Mouse (Mus musculus) bone marrow, adult 2 months (tissue): ENCODE results near the gene Nrg4. TPM values are rescaled to one million over a fixed set of nuclear protein-coding genes. Genes with fewer than 3 reads are reported as not detected.

Experiments used
- H3K27ac ChIP-seq: fragments of 200-500 bp; 2 replicates; pipeline ENCODE4 v1.5.1; 2012; ENCODE audit warnings: low read depth, mild to moderate bottlenecking, control low read depth, inconsistent platforms, low read length; ENCODE audit not compliant: control insufficient read depth, poor library complexity, insufficient read depth
- H3K4me1 ChIP-seq: fragments of 200-500 bp; 2 replicates; pipeline ENCODE4 v1.6.1; 2011; ENCODE audit warnings: low read length; ENCODE audit not compliant: control insufficient read depth, insufficient read depth
- H3K4me3 ChIP-seq: fragments of 200-500 bp; replicated peaks from 2 replicates; pipeline ENCODE3; 2011; ENCODE audit warnings: mild to moderate bottlenecking, low read depth, low read length, control low read depth; ENCODE audit not compliant: control insufficient read depth
- CTCF ChIP-seq: fragments of 200-500 bp; IDR thresholded peaks from 2 replicates; pipeline ENCODE4 v1.5.1; 2011; ENCODE audit warnings: low read length, control low read depth; ENCODE audit not compliant: control insufficient read depth, insufficient read depth
- POLR2A ChIP-seq: fragments of 200-500 bp; IDR thresholded peaks from 2 replicates; pipeline ENCODE4 v1.6.1; 2011; ENCODE audit warnings: low read depth, mild to moderate bottlenecking, control low read depth, low read length, borderline replicate concordance; ENCODE audit not compliant: control insufficient read depth
- WGBS: fragments of 180-500 bp; shearing (Covaris S2); methylation state at CpG from one replicate; pipeline ENCODE4 v1.1.7; 2018; 5-methylcytosine and 5-hydroxymethylcytosine counted together
- polyA plus RNA-seq: library from polyadenylated mRNA; stranded (reverse); fragments of >200 nt; gene quantifications from 2 replicates; pipeline ENCODE4 v1.2.4, GENCODE M21; 2011; ENCODE audit warnings: low replicate concordance; ENCODE audit not compliant: missing spikeins, insufficient read depth, insufficient read length

The Nrg4 gene
- polyA plus RNA-seq, 1 experiment: 1.2 TPM

GRCm38 (mm10) chr9:55208790-55209481 lies 117.7 kb downstream of the Nrg4 start, which contains the start of gene Fbxo22:
Gene Fbxo22 (plus strand): TSS chr9:55208925.
- under 1% methylated on average over 65 of the region's 65 CpGs for WGBS
- Histone ChIP-seq H3K27ac (peak within 1 kb of the TSS; percentile 76), H3K4me3 (peak within 1 kb of the TSS; percentile 73), H3K4me1 (no peaks in the 10 kb centered on the region)
- TF ChIP-seq POLR2A (peak; percentile 72; the same call in 1 of the 2 replicates), CTCF (0 out of 2 replicates have a peak, but pooled peaks have one; percentile 0)

- 8% methylated on average over 2 of the region's 2 CpGs for WGBS
- peak overlapping the region; percentile 73 for H3K4me3 ChIP-seq
- peak overlapping the region; percentile 76; the same call in 1 of the 2 replicates for H3K27ac ChIP-seq
- no peaks in the 10 kb centered on the region for H3K4me1 ChIP-seq
- TF ChIP-seq CTCF (no peak), POLR2A (no peak)
Measured at GRCm38 (mm10) chr9:55208458-55208789, 118.2 kb downstream of the Nrg4 start.

DNA sequence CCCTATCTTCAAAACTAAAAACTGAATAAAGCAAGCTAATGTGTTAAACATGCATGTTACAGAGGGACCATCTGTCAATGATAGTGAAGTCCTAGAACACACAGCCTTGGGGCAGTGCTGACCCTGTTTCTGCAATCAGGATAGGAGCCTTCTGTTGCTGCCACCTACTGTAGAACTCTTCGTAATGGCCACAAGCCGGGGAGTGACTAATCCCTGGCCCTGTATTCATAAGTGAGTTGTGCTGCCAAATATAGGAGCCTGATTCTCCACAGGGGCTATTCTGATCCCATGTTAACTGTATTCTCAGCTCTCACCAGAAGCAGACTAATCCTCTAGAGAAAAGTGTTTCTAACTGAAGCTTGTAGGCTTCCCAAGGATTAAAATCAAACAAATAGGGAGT lies 127.3 kb downstream of the Nrg4 start:
- Histone ChIP-seq H3K4me1 (no peaks in the 10 kb centered on the region), H3K4me3 (no peak overlapping the region), H3K27ac (no peak overlapping the region)
- TF ChIP-seq CTCF: no peak
- no peak for TF ChIP-seq POLR2A
- WGBS: 90% methylated on average over 2 of the region's 2 CpGs

- Histone ChIP-seq H3K27ac (no peak overlapping the region), H3K4me1 (no peaks in the 10 kb centered on the region), H3K4me3 (no peak overlapping the region)
- TF ChIP-seq POLR2A (no peak), CTCF (no peak)
- 45% methylated on average over 1 of the region's 1 CpGs for WGBS
Measured at GRCm38 (mm10) chr9:55198260-55198659, 128.4 kb downstream of the Nrg4 start.

GRCm38 (mm10) chr9:55195876-55196275 lies 130.8 kb downstream of the Nrg4 start:
- TF ChIP-seq CTCF (no peak), POLR2A (no peak)
- WGBS: 81% methylated on average over 3 of the region's 3 CpGs
- H3K27ac ChIP-seq: no peak overlapping the region
- H3K4me3 ChIP-seq: no peak overlapping the region
- H3K4me1 ChIP-seq: no peaks in the 10 kb centered on the region

DNA sequence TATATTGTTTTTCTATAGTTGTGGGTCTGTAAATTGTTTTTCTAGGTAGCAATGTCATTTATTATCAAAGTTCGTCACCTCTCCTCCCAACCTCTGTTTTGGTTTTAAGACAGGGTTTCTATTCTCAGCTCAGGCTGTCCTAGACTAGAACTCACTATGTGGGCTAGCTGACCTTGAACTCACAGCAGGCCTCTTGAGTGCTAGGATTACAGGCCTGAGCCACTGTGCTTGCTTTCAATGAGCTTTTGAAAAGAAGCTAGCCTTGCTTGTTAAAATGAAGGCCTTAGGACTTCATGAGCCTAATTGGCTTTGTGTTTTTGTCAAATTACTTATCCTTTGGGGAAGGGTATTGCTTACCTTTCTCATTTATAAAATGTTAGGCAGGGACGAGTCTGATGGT lies 152.4 kb downstream of the Nrg4 start:
- Histone ChIP-seq H3K4me3 (no peak overlapping the region), H3K4me1 (no peaks in the 10 kb centered on the region; the same call in 1 of the 2 replicates), H3K27ac (no peak overlapping the region)
- TF ChIP-seq CTCF (no peak), POLR2A (no peak)
- 81% methylated on average over 2 of the region's 2 CpGs for WGBS

DNA sequence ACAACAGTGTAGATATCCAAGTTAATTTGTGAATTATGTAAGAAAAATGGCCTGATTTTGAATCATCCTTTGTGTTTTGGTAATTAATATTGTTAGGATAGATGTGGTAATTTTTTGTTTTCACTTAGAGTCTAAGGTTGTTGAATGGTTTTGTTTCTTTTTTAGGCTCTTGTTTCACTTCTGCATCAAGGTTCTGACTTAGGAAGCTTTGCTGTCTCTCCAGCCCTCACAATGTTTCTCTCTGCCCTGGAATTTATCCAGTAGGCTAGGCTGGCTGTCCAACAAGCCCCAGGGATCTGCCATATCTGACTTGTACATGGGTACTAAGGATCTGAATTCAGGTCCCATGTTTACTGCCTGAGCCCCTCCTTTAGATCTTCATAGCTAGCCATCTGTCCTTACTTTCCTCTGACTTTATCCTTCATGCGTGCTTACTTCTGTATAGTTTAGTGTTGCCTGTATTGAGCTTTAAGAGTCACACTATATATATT lies 154.4 kb downstream of the Nrg4 start:
- Histone ChIP-seq H3K4me1 (no peaks in the 10 kb centered on the region; the same call in 1 of the 2 replicates), H3K27ac (no peak overlapping the region), H3K4me3 (no peak overlapping the region)
- TF ChIP-seq CTCF: no peak
- no peak for TF ChIP-seq POLR2A
- 83% methylated on average over 1 of the region's 1 CpGs for WGBS

DNA sequence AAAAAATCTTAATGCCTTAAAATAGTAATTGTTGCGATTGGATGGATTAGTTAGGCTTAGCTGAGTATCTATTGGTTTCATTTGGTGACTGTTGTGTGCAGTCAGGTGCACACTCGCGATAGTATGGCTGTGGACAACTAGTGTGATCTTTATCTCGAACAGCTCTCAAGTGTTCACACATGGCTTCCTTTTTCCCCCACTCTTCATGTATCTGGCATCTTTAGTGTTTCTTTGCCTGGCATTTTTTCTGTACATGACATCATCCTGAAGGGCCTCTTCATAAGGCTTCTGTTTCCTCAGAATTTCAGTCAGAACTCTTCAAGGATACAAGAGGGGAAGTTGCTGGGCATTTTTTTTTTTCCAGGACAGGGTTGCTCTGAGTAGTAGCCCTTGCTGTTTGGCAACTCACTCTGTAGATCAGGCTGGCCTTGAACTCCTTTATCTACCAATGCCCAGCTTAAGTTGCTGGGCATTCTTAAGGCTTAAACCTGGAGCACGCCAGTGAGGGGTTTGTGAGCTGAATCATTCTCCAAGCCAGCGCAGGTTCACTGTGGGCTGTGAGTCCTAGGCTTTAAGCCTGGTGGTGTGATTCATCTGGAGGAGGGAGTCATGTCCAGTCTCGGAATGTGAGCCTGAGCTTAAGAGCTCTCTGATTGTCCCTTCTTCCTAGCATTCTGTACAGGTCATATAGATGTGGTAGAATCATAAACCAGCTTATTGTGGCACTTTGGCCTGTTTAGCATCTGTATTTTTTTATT lies 155.8 kb downstream of the Nrg4 start:
- Histone ChIP-seq H3K4me3 (no peak overlapping the region), H3K27ac (0 out of 2 replicates have a peak overlapping the region, but pooled peaks have one; percentile 29), H3K4me1 (no peaks in the 10 kb centered on the region; the same call in 1 of the 2 replicates)
- 54% methylated on average over 7 of the region's 7 CpGs for WGBS
- TF ChIP-seq POLR2A (no peak), CTCF (no peak)

Other genes starting within 250 kb of the Nrg4 start
- 9.0 and 13.1 TPM in 2 replicates for gene Ube2q2, start 178.0 kb downstream of the Nrg4 start, polyA plus RNA-seq
- 12.6 and 19.8 TPM in 2 replicates for gene Fbxo22, start 117.9 kb downstream of the Nrg4 start, polyA plus RNA-seq
- not detected in 2 replicates for gene Tmem266, start 69 bp upstream of the Nrg4 start, polyA plus RNA-seq
- gene Etfa, start 185.4 kb upstream of the Nrg4 start, polyA plus RNA-seq: 27.6 and 28.8 TPM in 2 replicates
- not detected in 2 replicates for gene Isl2, start 211.8 kb upstream of the Nrg4 start, polyA plus RNA-seq